In genomic region chr1:190200996-190201395, GRCm38 (mm10) we compare ENCODE assay signal across 21 mouse cellular contexts. TPM values are rescaled to one million over a fixed set of nuclear protein-coding genes. Genes with fewer than 3 reads are reported as not detected.
DNase-seq lines count a peak whose midpoint lies in the region; ATAC-seq and TF ChIP-seq lines count a peak whose summit lies in the region.
"Had no signal": no experiment of that assay in that cellular context is flagged by ENCODE, and none has a peak within 500 bp of the region (broad histone marks: within the 10 kb centered on the region; RNA-seq: fewer than 3 reads in every experiment).

No protein-coding gene starts in this region.

- ATAC-seq in heart, embryonic 11.5 days (replicated peaks; ENCODE audit: insufficient number of reproducible peaks, low FRiP score, low TSS enrichment) = no peak
- ATAC-seq in liver, postnatal 0 days = no peak
- no peak for ATAC-seq in midbrain, embryonic 11.5 days (ENCODE audit: low FRiP score)
- ATAC-seq: activated CD4-positive, CD25-positive, alpha-beta regulatory T cell, adult 4 months; CD4-positive, CD25-positive, alpha-beta regulatory T cell, adult 4 months; Patski had no signal

- H3K27ac ChIP-seq in heart, embryonic 11.5 days (ENCODE audit: low read depth, low read length) = no peak overlapping the region
- peak overlapping the region; percentile 76; the same call in 1 of the 2 replicates for H3K27ac ChIP-seq in liver, adult 2 months (replicated peaks; ENCODE audit: insufficient read depth, low read depth, low read length)
- no peak overlapping the region for H3K27ac ChIP-seq in liver, postnatal 0 days (ENCODE audit: low read depth)
- H3K27ac ChIP-seq in midbrain, embryonic 11.5 days (ENCODE audit: low read depth, low read length) = no peak overlapping the region
- H3K27ac ChIP-seq in midbrain, embryonic 10.5 days (replicated peaks) = no peak overlapping the region

- no peak for TF ChIP-seq POLR2A in liver, adult 2 months (IDR thresholded peaks at IDR 0.05; ENCODE audit: extremely low read depth, insufficient read depth, low read length)

- H3K9me3 ChIP-seq in heart, embryonic 11.5 days (replicated peaks; ENCODE audit: control insufficient read depth, low read length) = no peaks in the 10 kb centered on the region
- H3K9me3 ChIP-seq in liver, postnatal 0 days (ENCODE audit: low read length) = no peaks in the 10 kb centered on the region
- H3K9me3 ChIP-seq in midbrain, embryonic 11.5 days (ENCODE audit: control insufficient read depth, low read length) = no peaks in the 10 kb centered on the region
- no peaks in the 10 kb centered on the region for H3K9me3 ChIP-seq in midbrain, embryonic 10.5 days (replicated peaks)

- H3K4me2 ChIP-seq in heart, embryonic 11.5 days = no peak overlapping the region
- no peak overlapping the region for H3K4me2 ChIP-seq in liver, postnatal 0 days (ENCODE audit: low read depth, low read length)
- H3K4me2 ChIP-seq in midbrain, embryonic 11.5 days = no peak overlapping the region

- TF ChIP-seq EP300 in liver, postnatal 0 days (IDR thresholded peaks at IDR 0.05; ENCODE audit: low read depth) = no peak

- no peaks in the 10 kb centered on the region for H3K79me2 ChIP-seq in liver, adult 2 months (ENCODE audit: control insufficient read depth, insufficient read depth, low read length)

- H3K27me3 ChIP-seq in heart, embryonic 11.5 days (ENCODE audit: control insufficient read depth, insufficient read depth, low read length) = no peaks in the 10 kb centered on the region
- H3K27me3 ChIP-seq in liver, adult 2 months (ENCODE audit: control insufficient read depth, insufficient read depth, low read length) = no peaks in the 10 kb centered on the region
- no peaks in the 10 kb centered on the region for H3K27me3 ChIP-seq in liver, postnatal 0 days (ENCODE audit: insufficient read depth, low read length)
- no peaks in the 10 kb centered on the region for H3K27me3 ChIP-seq in midbrain, embryonic 11.5 days (ENCODE audit: control insufficient read depth, insufficient read depth, low read length)
- H3K27me3 ChIP-seq in midbrain, embryonic 10.5 days (ENCODE audit: low read depth, poor library complexity, severe bottlenecking) = no peaks in the 10 kb centered on the region

- no peaks in the 10 kb centered on the region for H3K36me3 ChIP-seq in heart, embryonic 11.5 days (ENCODE audit: control insufficient read depth, insufficient read depth, low read length)
- H3K36me3 ChIP-seq in liver, adult 2 months (ENCODE audit: control insufficient read depth, insufficient read depth, low read length) = no peaks in the 10 kb centered on the region
- no peaks in the 10 kb centered on the region for H3K36me3 ChIP-seq in liver, postnatal 0 days (replicated peaks; ENCODE audit: insufficient read depth, low read length)
- no peaks in the 10 kb centered on the region for H3K36me3 ChIP-seq in midbrain, embryonic 11.5 days (ENCODE audit: control insufficient read depth, insufficient read depth, low read length)
- H3K36me3 ChIP-seq in midbrain, embryonic 10.5 days = no peaks in the 10 kb centered on the region
- H3K36me3 ChIP-seq: G1E had no signal

- peak; percentile 62 for DNase-seq in heart, adult 11 months
- no peak for DNase-seq in liver, adult 2 months (ENCODE audit: extremely low read depth, low read depth, low spot score)
- DNase-seq in liver, postnatal 0 days = no peak
- peak; percentile 69 for DNase-seq in midbrain, embryonic 11.5 days (ENCODE audit: low spot score, missing footprints)
- no peak for DNase-seq in midbrain, embryonic 10.5 days (ENCODE audit: low spot score)
- DNase-seq: adrenal gland, adult 2 months; adrenal gland, adult 8-10 months; adrenal gland, postnatal 10 days; adrenal gland, postnatal 14 days; adrenal gland, postnatal 25 days; adrenal gland, postnatal 36 days; B cell, adult 2 months; cerebellum, adult 11 months; cerebellum, adult 11-12 months; cerebellum, adult 18-20 months had no signal

- 79% methylated on average over 4 of the region's 4 CpGs for WGBS in heart, embryonic 11.5 days (ENCODE audit: insufficient replicate concordance)
- WGBS in liver, adult 2 months = 96% methylated on average over 4 of the region's 4 CpGs
- 81% methylated on average over 4 of the region's 4 CpGs for WGBS in liver, postnatal 0 days (ENCODE audit: insufficient replicate concordance)
- 86% methylated on average over 4 of the region's 4 CpGs for WGBS in midbrain, embryonic 11.5 days
- 91% methylated on average over 4 of the region's 4 CpGs for WGBS in midbrain, embryonic 10.5 days

- no peak overlapping the region for H3K9ac ChIP-seq in heart, embryonic 11.5 days (ENCODE audit: low read depth, low read length)
- H3K9ac ChIP-seq in liver, adult 2 months (ENCODE audit: low read depth, low read length) = no peak overlapping the region
- no peak overlapping the region for H3K9ac ChIP-seq in liver, postnatal 0 days (replicated peaks)
- no peak overlapping the region for H3K9ac ChIP-seq in midbrain, embryonic 11.5 days (ENCODE audit: low read length)

- H3K4me1 ChIP-seq in heart, embryonic 11.5 days (ENCODE audit: control insufficient read depth, insufficient read depth, low read length) = no peaks in the 10 kb centered on the region
- peaks cover 17% of the 10 kb centered on the region for H3K4me1 ChIP-seq in liver, adult 2 months (ENCODE audit: control insufficient read depth, insufficient read depth, low read length)
- no peaks in the 10 kb centered on the region for H3K4me1 ChIP-seq in liver, postnatal 0 days (ENCODE audit: insufficient read depth)
- no peaks in the 10 kb centered on the region; the same call in 1 of the 2 replicates for H3K4me1 ChIP-seq in midbrain, embryonic 11.5 days (ENCODE audit: control insufficient read depth, insufficient read depth, low read length)
- H3K4me1 ChIP-seq in midbrain, embryonic 10.5 days = peaks cover 10% of the 10 kb centered on the region

- no peak for TF ChIP-seq CTCF in liver, adult 2 months (IDR thresholded peaks at IDR 0.05; ENCODE audit: low read depth, low read length)
- TF ChIP-seq CTCF in liver, postnatal 0 days (IDR thresholded peaks at IDR 0.05; ENCODE audit: low read depth) = no peak

- no peak overlapping the region for H3K4me3 ChIP-seq in heart, embryonic 11.5 days (ENCODE audit: low read depth, low read length)
- no peak overlapping the region for H3K4me3 ChIP-seq in liver, adult 2 months (ENCODE audit: insufficient read depth, low read depth, low read length)
- H3K4me3 ChIP-seq in liver, postnatal 0 days (ENCODE audit: low read depth, low read length) = no peak overlapping the region
- H3K4me3 ChIP-seq in midbrain, embryonic 11.5 days (ENCODE audit: low read depth, low read length) = no peak overlapping the region
- no peak overlapping the region for H3K4me3 ChIP-seq in midbrain, embryonic 10.5 days

RNA-seq across cellular contexts. Expression of gene Prox1, which starts 30.5 kb away (rescaled TPM):
- polyA plus RNA-seq in heart, embryonic 11.5 days (2014; fragmentation: Nextera tagmentation; extraction: Ambion mirVana) = 12.6 and 17.9 TPM in 2 replicates
- 20.1 and 27.1 TPM in 2 replicates for total RNA-seq in liver, adult 2 months (2014; rRNA removed)
- 22.2 and 23.0 TPM in 2 replicates for polyA plus RNA-seq in liver, adult 2 months (2012; rRNA removed)
- 10.0 and 11.8 TPM in 2 replicates for polyA plus RNA-seq in liver, postnatal 0 days (2015; fragmentation: Nextera tagmentation; extraction: Ambion mirVana)
- polyA plus RNA-seq in midbrain, embryonic 11.5 days (2014; fragmentation: Nextera tagmentation; extraction: Ambion mirVana) = 8.3 TPM in 2 replicates
- polyA plus RNA-seq in midbrain, embryonic 10.5 days (2016; fragmentation: Nextera tagmentation; extraction: Ambion mirVana) = 6.5 and 10.3 TPM in 2 replicates
- total RNA-seq: MEL had no signal
- polyA plus RNA-seq: G1E had no signal

Comparison
In these comparisons a context has a peak if more than half of its experiments do, and no peak if none do; other contexts are left out.
1. DNase-seq: peak in heart, adult 11 months (single experiment) and midbrain, embryonic 11.5 days (single experiment); none in liver, adult 2 months (single experiment), liver, postnatal 0 days (single experiment) and midbrain, embryonic 10.5 days (single experiment).